Mouse (Mus musculus) brain, adult 10 weeks (tissue): Measurements from ENCODE around the gene Colgalt1. TPM values are rescaled to one million over a fixed set of nuclear protein-coding genes. Genes with fewer than 3 reads are reported as not detected.

Experiments used
- polyA plus RNA-seq: library from polyadenylated mRNA; stranded (reverse); fragments of 350-450 nt; fragmentation: Illumina TruSeq; extraction: RNeasy Lipid Tissue Mini Kit (QIAGEN cat#74804); gene quantifications from one replicate; pipeline ENCODE4 v1.2.3, GENCODE M21; 2015; ENCODE audit warnings: low read depth, low replicate concordance

Colgalt1 gene
- polyA plus RNA-seq: 51.4 TPM

GRCm38 (mm10) chr8:71610822-71611651 lies at the start of gene Colgalt1:
TSS of gene Colgalt1 (plus strand) at chr8:71610998.

GRCm38 (mm10) chr8:71566501-71566900 lies 44.3 kb upstream of the Colgalt1 start, which contains the start of gene Nxnl1:
TSS of gene Nxnl1 (minus strand) at chr8:71566601.

GRCm38 (mm10) chr8:71568387-71568937 lies 42.3 kb upstream of the Colgalt1 start, which contains the start of gene Slc27a1:
TSS of gene Slc27a1 (plus strand) at chr8:71568882.

DNA sequence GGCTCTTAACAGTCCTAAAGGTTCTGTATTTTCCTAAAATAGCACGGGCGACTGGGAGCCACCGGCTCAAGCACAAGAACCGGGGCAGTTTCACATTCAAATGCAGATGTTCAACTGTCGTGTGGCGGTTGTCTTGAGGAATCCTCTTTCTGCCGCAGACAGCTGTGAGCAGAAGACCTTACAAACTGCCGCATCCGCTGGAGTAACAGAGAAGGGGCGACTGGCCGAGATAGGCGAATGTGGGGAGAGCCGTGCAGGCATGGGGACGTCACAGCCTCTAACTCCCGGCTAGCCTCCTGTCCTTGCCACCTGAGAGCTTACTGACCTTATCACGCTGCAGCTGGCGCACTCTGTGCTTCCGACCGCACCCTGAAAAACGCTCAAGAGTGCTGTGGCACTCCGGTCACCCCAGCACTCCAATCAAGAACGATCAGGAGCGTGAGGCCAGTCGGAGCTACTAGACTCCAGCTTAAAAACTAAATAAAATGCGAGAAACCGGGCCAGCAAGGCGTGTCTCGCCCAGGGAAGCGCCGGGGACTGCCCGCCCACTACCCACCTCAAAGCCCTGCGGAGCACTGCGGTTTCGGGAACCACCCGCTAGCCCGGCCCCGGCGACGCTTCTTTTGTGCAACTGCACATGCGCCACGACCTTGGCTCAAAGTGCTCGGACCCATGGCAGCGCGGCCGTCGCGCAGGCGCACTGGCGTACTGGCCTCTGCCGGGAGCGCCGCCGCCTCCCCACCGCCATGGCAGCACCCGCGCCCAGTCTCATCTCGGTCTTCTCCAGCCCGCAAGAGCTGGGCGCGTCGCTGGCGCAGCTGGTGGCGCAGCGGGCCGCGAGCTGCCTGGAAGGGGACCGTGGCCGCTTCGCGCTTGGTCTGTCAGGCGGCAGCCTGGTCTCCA lies 19.1 kb upstream of the Colgalt1 start, which contains the start of gene Pgls:
Gene Pgls (plus strand): TSS at position 706 of the 903 bp plus-strand sequence.

DNA sequence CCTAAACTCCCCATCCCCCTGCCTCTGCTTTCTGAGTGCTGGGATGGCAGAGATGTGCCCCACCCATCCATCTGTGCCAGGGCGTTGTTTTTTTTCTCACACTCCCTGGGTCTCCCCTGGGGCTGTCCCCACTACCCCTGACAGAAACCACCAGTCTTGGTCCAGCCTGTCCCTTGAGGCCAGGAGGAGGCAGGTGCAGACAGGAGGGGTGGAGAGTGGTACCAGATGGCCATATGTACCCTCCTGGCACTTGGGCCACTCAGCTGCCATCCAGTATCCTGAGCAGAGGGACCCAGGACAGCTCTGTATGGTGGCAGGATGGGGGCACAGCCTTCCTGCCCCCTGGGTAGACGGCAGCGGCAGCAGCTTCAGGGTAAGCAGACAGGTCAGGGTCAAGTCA lies 13.3 kb upstream of the Colgalt1 start, which contains the start of gene Fam129c:
Gene Fam129c (plus strand): TSS at position 198 of the 400 bp plus-strand sequence.

GRCm38 (mm10) chr8:71671549-71671965 lies 60.8 kb downstream of the Colgalt1 start, which contains the start of gene Unc13a:
TSS of gene Unc13a (minus strand) at chr8:71671757.

Other genes with a start within 250 kb of the Colgalt1 start
- 174 TPM for gene Use1, start 244.2 kb upstream of the Colgalt1 start, polyA plus RNA-seq
- gene Ocel1, start 239.7 kb upstream of the Colgalt1 start, polyA plus RNA-seq: 11.4 TPM
- gene Nr2f6, start 229.0 kb upstream of the Colgalt1 start, polyA plus RNA-seq: 24.3 TPM
- gene Ushbp1, start 215.2 kb upstream of the Colgalt1 start, polyA plus RNA-seq: 4.5 TPM
- gene Babam1, start 214.1 kb upstream of the Colgalt1 start, polyA plus RNA-seq: 120 TPM
- 0.43 TPM for gene Ankle1, start 205.0 kb upstream of the Colgalt1 start, polyA plus RNA-seq
- gene Abhd8, start 147.3 kb upstream of the Colgalt1 start, polyA plus RNA-seq: 254 TPM
- 76.2 TPM for gene Mrpl34, start 146.0 kb upstream of the Colgalt1 start, polyA plus RNA-seq
- gene Dda1, start 141.8 kb upstream of the Colgalt1 start, polyA plus RNA-seq: 68.9 TPM
- 27.6 TPM for gene Ano8, start 125.0 kb upstream of the Colgalt1 start, polyA plus RNA-seq
- gene Gtpbp3, start 122.9 kb upstream of the Colgalt1 start, polyA plus RNA-seq: 27.3 TPM
- gene Plvap, start 99.2 kb upstream of the Colgalt1 start, polyA plus RNA-seq: 7.4 TPM
- not detected for gene Ccdc194, start 85.3 kb upstream of the Colgalt1 start, polyA plus RNA-seq
- 12.1 TPM for gene Bst2, start 73.5 kb upstream of the Colgalt1 start, polyA plus RNA-seq
- gene Mvb12a, start 68.1 kb upstream of the Colgalt1 start, polyA plus RNA-seq: 48.3 TPM
- gene Tmem221, start 52.1 kb upstream of the Colgalt1 start, polyA plus RNA-seq: not detected
- gene Nxnl1, start 44.4 kb upstream of the Colgalt1 start, polyA plus RNA-seq: 0.16 TPM
- gene Slc27a1, start 42.1 kb upstream of the Colgalt1 start, polyA plus RNA-seq: 72.5 TPM
- gene Pgls, start 18.8 kb upstream of the Colgalt1 start, polyA plus RNA-seq: 36.5 TPM
- gene Fam129c, start 13.3 kb upstream of the Colgalt1 start, polyA plus RNA-seq: 3.6 TPM
- 119 TPM for gene Unc13a, start 60.8 kb downstream of the Colgalt1 start, polyA plus RNA-seq
- 2.9 TPM for gene Jak3, start 65.3 kb downstream of the Colgalt1 start, polyA plus RNA-seq
- 0.92 TPM for gene Insl3, start 78.2 kb downstream of the Colgalt1 start, polyA plus RNA-seq
- 0.88 TPM for gene B3gnt3, start 90.8 kb downstream of the Colgalt1 start, polyA plus RNA-seq
- gene Fcho1, start 114.7 kb downstream of the Colgalt1 start, polyA plus RNA-seq: 83.6 TPM